Mouse (Mus musculus): ENCODE results near the gene Dus3l.

The Dus3l gene

GRCm38 (mm10) chr17:56792588-56792987 is 28.0 kb downstream of the Dus3l start:
- no peak for DNase-seq (ENCODE audit: low read depth)

- DNase-seq (ENCODE audit: low read depth) = no peak
These were observed 29.2 kb downstream of the Dus3l start for GRCm38 (mm10) chr17:56793614-56794319.

- no peak for DNase-seq (ENCODE audit: low read depth)
These were observed 34.7 kb downstream of the Dus3l start for GRCm38 (mm10) chr17:56799276-56799675.

GRCm38 (mm10) chr17:56802065-56802464 is 37.5 kb downstream of the Dus3l start:
- DNase-seq (ENCODE audit: low read depth) = no peak

- DNase-seq (ENCODE audit: low read depth) = no peak
These were observed 40.4 kb downstream of the Dus3l start for GRCm38 (mm10) chr17:56804952-56805351.

- DNase-seq (ENCODE audit: low read depth) = no peak
These were observed 41.2 kb downstream of the Dus3l start for GRCm38 (mm10) chr17:56805784-56806183.

GRCm38 (mm10) chr17:56808518-56808917 is 44.0 kb downstream of the Dus3l start:
- DNase-seq (ENCODE audit: low read depth) = peak; percentile 73

- DNase-seq (ENCODE audit: low read depth) = no peak
These were observed 45.7 kb downstream of the Dus3l start for GRCm38 (mm10) chr17:56810245-56810644.

GRCm38 (mm10) chr17:56814316-56815056 is 49.9 kb downstream of the Dus3l start:
- peak; percentile 52 for DNase-seq (ENCODE audit: low read depth)

- no peak for DNase-seq (ENCODE audit: low read depth)
These were observed 50.4 kb downstream of the Dus3l start for GRCm38 (mm10) chr17:56815057-56815345.

GRCm38 (mm10) chr17:56818067-56818636 is 53.6 kb downstream of the Dus3l start:
- DNase-seq (ENCODE audit: low read depth) = no peak

GRCm38 (mm10) chr17:56819032-56819545 is 54.5 kb downstream of the Dus3l start:
- no peak for DNase-seq (ENCODE audit: low read depth)

Measured in naive thymus-derived CD4-positive, alpha-beta T cell, adult 2 months (primary cell).